Mouse (Mus musculus): ENCODE measurements around the gene Atp9a. TPM values are rescaled to one million over a fixed set of nuclear protein-coding genes. Genes with fewer than 3 reads are reported as not detected.

Gene Atp9a
- total RNA-seq, 1 experiment, result 41.5 TPM

GRCm38 (mm10) chr2:168586512-168586911 lies 155.7 kb downstream of the Atp9a start:
- no peaks in the 10 kb centered on the region for H3K9me3 ChIP-seq (ENCODE audit: control insufficient read depth, insufficient read depth, low read depth, low read length)
- peaks cover 5 to 31% of the 10 kb centered on the region in 2 experiments for H3K4me1 ChIP-seq (ENCODE audit: control insufficient read depth in 2 of 2, insufficient read depth in 2 of 2, low read length in 2 of 2, poor library complexity in 1 of 2)
- no peak overlapping the region for H3K27ac ChIP-seq (ENCODE audit: insufficient read depth, low read depth, low read length, poor library complexity, severe bottlenecking)
- H3K36me3 ChIP-seq (ENCODE audit: control insufficient read depth, insufficient read depth, low read length, poor library complexity, severe bottlenecking), result no peaks in the 10 kb centered on the region
- no peak for DNase-seq (ENCODE audit: low read depth, low spot score)
- no peak overlapping the region for H3K9ac ChIP-seq (ENCODE audit: insufficient read depth, low read depth, low read length, poor library complexity, severe bottlenecking)
- TF ChIP-seq CHD2 (IDR thresholded peaks at IDR 0.05; ENCODE audit: low read depth, low read length) (no peak), ZC3H11A (IDR thresholded peaks at IDR 0.05; ENCODE audit: borderline replicate concordance, low read depth, low read length) (no peak), HCFC1 (IDR thresholded peaks at IDR 0.05; ENCODE audit: borderline replicate concordance, insufficient read depth, low read length) (no peak), ZNF384 (IDR thresholded peaks at IDR 0.05; ENCODE audit: low read depth, low read length) (no peak), MAFK (IDR thresholded peaks at IDR 0.05; ENCODE audit: insufficient read depth, low read depth, low read length) (no peak)
- H3K4me3 ChIP-seq (ENCODE audit: insufficient read depth in 1 of 2, low read depth in 1 of 2, low read length in 2 of 2, poor library complexity in 1 of 2, severe bottlenecking in 1 of 2), result no peak overlapping the region
- in situ Hi-C loops (cut with MboI; ENCODE audit: low sequenced_read_pairs in 2 of 2, unreplicated experiment in 2 of 2), result no loop called here

- H3K9ac ChIP-seq (ENCODE audit: insufficient read depth, low read depth, low read length, poor library complexity, severe bottlenecking), result no peak overlapping the region
- no peak overlapping the region for H3K4me3 ChIP-seq (ENCODE audit: insufficient read depth in 1 of 2, low read depth in 1 of 2, low read length in 2 of 2, poor library complexity in 1 of 2, severe bottlenecking in 1 of 2)
- H3K36me3 ChIP-seq (ENCODE audit: control insufficient read depth, insufficient read depth, low read length, poor library complexity, severe bottlenecking), result no peaks in the 10 kb centered on the region
- TF ChIP-seq MAFK (IDR thresholded peaks at IDR 0.05; ENCODE audit: insufficient read depth, low read depth, low read length), result no peak
- no peak for TF ChIP-seq HCFC1 (IDR thresholded peaks at IDR 0.05; ENCODE audit: borderline replicate concordance, insufficient read depth, low read length)
- no peak for TF ChIP-seq ZNF384 (IDR thresholded peaks at IDR 0.05; ENCODE audit: low read depth, low read length)
- no peak for TF ChIP-seq ZC3H11A (IDR thresholded peaks at IDR 0.05; ENCODE audit: borderline replicate concordance, low read depth, low read length)
- no peak for TF ChIP-seq CHD2 (IDR thresholded peaks at IDR 0.05; ENCODE audit: low read depth, low read length)
- H3K27ac ChIP-seq (ENCODE audit: insufficient read depth, low read depth, low read length, poor library complexity, severe bottlenecking), result no peak overlapping the region
- in situ Hi-C loops (cut with MboI; ENCODE audit: low sequenced_read_pairs in 2 of 2, unreplicated experiment in 2 of 2), result no loop called here
- no peak for DNase-seq (ENCODE audit: low read depth, low spot score)
- H3K9me3 ChIP-seq (ENCODE audit: control insufficient read depth, insufficient read depth, low read depth, low read length), result no peaks in the 10 kb centered on the region
- peaks cover 2 to 30% of the 10 kb centered on the region in 2 experiments; a peak in 3 of 4 replicates for H3K4me1 ChIP-seq (ENCODE audit: control insufficient read depth in 2 of 2, insufficient read depth in 2 of 2, low read length in 2 of 2, poor library complexity in 1 of 2)
Measured at GRCm38 (mm10) chr2:168584857-168585256, 157.4 kb downstream of the Atp9a start.

Other genes starting within 250 kb of the Atp9a start
- gene Nfatc2, start 140.8 kb downstream of the Atp9a start, total RNA-seq (2012; rRNA removed), result 2.0 and 2.2 TPM in 2 replicates
- 119 and 143 TPM in 2 replicates for gene Sall4, start 25.5 kb upstream of the Atp9a start, total RNA-seq (2012; rRNA removed)
- 54.4 and 57.3 TPM in 2 replicates for gene Zfp64, start 213.2 kb upstream of the Atp9a start, total RNA-seq (2012; rRNA removed)